Mouse (Mus musculus) brain, embryonic 18.5 days (tissue): ENCODE data around the gene Vmn1r76.

Experiments used
- DNase-seq: peaks from one replicate; pipeline ENCODE4 v3.0.0-alpha.2; 2012; ENCODE audit warnings: low read depth, low spot score

Vmn1r76 gene

GRCm38 (mm10) chr7:11938113-11938512 lies at the start of gene Vmn1r76:
TSS of gene Vmn1r76 (minus strand) at chr7:11938213.
- no peak for DNase-seq

GRCm38 (mm10) chr7:11972611-11973010 lies 34.6 kb upstream of the Vmn1r76 start:
- DNase-seq, result no peak

GRCm38 (mm10) chr7:11947991-11948390 lies 10.0 kb upstream of the Vmn1r76 start:
- DNase-seq, result no peak

GRCm38 (mm10) chr7:11874330-11874729 lies 63.7 kb downstream of the Vmn1r76 start, which contains the start of gene Vmn1r75:
TSS of gene Vmn1r75 (plus strand) at chr7:11874630.
- no peak for DNase-seq
